Mouse (Mus musculus): ENCODE measurements around the gene Arhgef15. TPM values are rescaled to one million over a fixed set of nuclear protein-coding genes. Genes with fewer than 3 reads are reported as not detected.

Gene Arhgef15
- polyA plus RNA-seq, 1 experiment from 2014 or later, result 25.3 TPM

GRCm38 (mm10) chr11:68900519-68901350 is 56.5 kb downstream of the Arhgef15 start:
- no peaks in the 10 kb centered on the region for H3K27me3 ChIP-seq
- H3K9ac ChIP-seq, result peak overlapping the region; percentile 25
- peak; percentile 6; the same call in 1 of the 2 replicates for ATAC-seq (ENCODE audit: low FRiP score, low read depth)
- H3K4me2 ChIP-seq, result peak overlapping the region; percentile 57
- peaks cover 17% of the 10 kb centered on the region for H3K4me1 ChIP-seq (replicated peaks)
- H3K27ac ChIP-seq (replicated peaks), result no peak overlapping the region
- H3K9me3 ChIP-seq, result no peaks in the 10 kb centered on the region
- WGBS, result 26% methylated on average over 31 of the region's 31 CpGs
- H3K4me3 ChIP-seq, result peak overlapping the region; percentile 73
- H3K36me3 ChIP-seq, result peaks cover 31% of the 10 kb centered on the region

GRCm38 (mm10) chr11:68899815-68900214 is 57.5 kb downstream of the Arhgef15 start:
- no peak overlapping the region for H3K9ac ChIP-seq
- no peak overlapping the region for H3K4me2 ChIP-seq
- peaks cover 22% of the 10 kb centered on the region for H3K36me3 ChIP-seq
- H3K27ac ChIP-seq (replicated peaks), result no peak overlapping the region
- no peak for ATAC-seq (ENCODE audit: low FRiP score, low read depth)
- H3K4me1 ChIP-seq (replicated peaks), result peaks cover 13% of the 10 kb centered on the region
- 89% methylated on average over 8 of the region's 8 CpGs for WGBS
- H3K27me3 ChIP-seq, result no peaks in the 10 kb centered on the region
- H3K9me3 ChIP-seq, result no peaks in the 10 kb centered on the region
- no peak overlapping the region for H3K4me3 ChIP-seq

GRCm38 (mm10) chr11:68898790-68899189 is 58.5 kb downstream of the Arhgef15 start:
- Histone ChIP-seq H3K36me3 (peaks cover 12% of the 10 kb centered on the region), H3K4me1 (replicated peaks) (peaks cover 13% of the 10 kb centered on the region), H3K9ac (no peak overlapping the region), H3K9me3 (no peaks in the 10 kb centered on the region), H3K27ac (replicated peaks) (no peak overlapping the region), H3K4me3 (no peak overlapping the region), H3K27me3 (no peaks in the 10 kb centered on the region), H3K4me2 (no peak overlapping the region)
- ATAC-seq (ENCODE audit: low FRiP score, low read depth), result no peak
- 87% methylated on average over 6 of the region's 6 CpGs for WGBS

GRCm38 (mm10) chr11:68897838-68898237 is 59.4 kb downstream of the Arhgef15 start:
- Histone ChIP-seq H3K36me3 (peaks cover 2% of the 10 kb centered on the region; the same call in 1 of the 2 replicates), H3K27me3 (no peaks in the 10 kb centered on the region), H3K9me3 (no peaks in the 10 kb centered on the region), H3K4me3 (no peak overlapping the region), H3K4me2 (no peak overlapping the region), H3K9ac (no peak overlapping the region), H3K4me1 (replicated peaks) (peaks cover 9% of the 10 kb centered on the region), H3K27ac (replicated peaks) (no peak overlapping the region)
- 74% methylated on average over 6 of the region's 6 CpGs for WGBS
- no peak for ATAC-seq (ENCODE audit: low FRiP score, low read depth)

GRCm38 (mm10) chr11:68897120-68897519 is 60.2 kb downstream of the Arhgef15 start:
- no peak for ATAC-seq (ENCODE audit: low FRiP score, low read depth)
- Histone ChIP-seq H3K4me2 (no peak overlapping the region), H3K9ac (no peak overlapping the region), H3K4me1 (replicated peaks) (peaks cover 3% of the 10 kb centered on the region; the same call in 1 of the 2 replicates), H3K4me3 (no peak overlapping the region), H3K27me3 (no peaks in the 10 kb centered on the region), H3K9me3 (no peaks in the 10 kb centered on the region), H3K36me3 (no peaks in the 10 kb centered on the region), H3K27ac (replicated peaks) (no peak overlapping the region)
- 44% methylated on average over 4 of the region's 4 CpGs for WGBS

- Histone ChIP-seq H3K4me1 (replicated peaks) (peaks cover 3% of the 10 kb centered on the region; the same call in 1 of the 2 replicates), H3K4me2 (no peak overlapping the region), H3K9ac (no peak overlapping the region), H3K9me3 (no peaks in the 10 kb centered on the region), H3K36me3 (no peaks in the 10 kb centered on the region), H3K27ac (replicated peaks) (no peak overlapping the region), H3K4me3 (no peak overlapping the region), H3K27me3 (no peaks in the 10 kb centered on the region)
- no peak for ATAC-seq (ENCODE audit: low FRiP score, low read depth)
- 96% methylated on average over 5 of the region's 5 CpGs for WGBS
These were observed 61.0 kb downstream of the Arhgef15 start for GRCm38 (mm10) chr11:68896247-68896646.

GRCm38 (mm10) chr11:68893911-68894464 is 63.3 kb downstream of the Arhgef15 start:
- Histone ChIP-seq H3K4me2 (no peak overlapping the region), H3K27ac (replicated peaks) (no peak overlapping the region), H3K36me3 (no peaks in the 10 kb centered on the region), H3K4me3 (no peak overlapping the region), H3K27me3 (no peaks in the 10 kb centered on the region), H3K9ac (no peak overlapping the region), H3K9me3 (no peaks in the 10 kb centered on the region), H3K4me1 (replicated peaks) (no peaks in the 10 kb centered on the region)
- ATAC-seq (ENCODE audit: low FRiP score, low read depth), result no peak
- WGBS, result 74% methylated on average over 12 of the region's 12 CpGs

Small RNAs within 50 kb of the gene (microRNA-seq; reads per million reads assigned to microRNA genes)
- 4.8 reads per million, percentile 20 among the genes with 10 or more reads in this experiment for gene Mir3062

Other genes starting within 250 kb of the Arhgef15 start
- gene Ndel1, start 85.6 kb downstream of the Arhgef15 start, polyA plus RNA-seq (2015; fragmentation: Nextera tagmentation; extraction: Ambion mirVana), result 103 and 105 TPM in 2 replicates
- not detected in 2 replicates for gene Rnf222, start 68.9 kb downstream of the Arhgef15 start, polyA plus RNA-seq (2015; fragmentation: Nextera tagmentation; extraction: Ambion mirVana)
- 557 and 622 TPM in 2 replicates for gene Rpl26, start 55.9 kb downstream of the Arhgef15 start, polyA plus RNA-seq (2015; fragmentation: Nextera tagmentation; extraction: Ambion mirVana)
- 0.60 and 1.2 TPM in 2 replicates for gene Odf4, start 30.4 kb downstream of the Arhgef15 start, polyA plus RNA-seq (2015; fragmentation: Nextera tagmentation; extraction: Ambion mirVana)
- 1.7 and 2.1 TPM in 2 replicates for gene Slc25a35, start 10.7 kb upstream of the Arhgef15 start, polyA plus RNA-seq (2015; fragmentation: Nextera tagmentation; extraction: Ambion mirVana)
- gene Rangrf, start 17.7 kb upstream of the Arhgef15 start, polyA plus RNA-seq (2015; fragmentation: Nextera tagmentation; extraction: Ambion mirVana), result 29.8 and 34.3 TPM in 2 replicates
- 17.6 and 19.0 TPM in 2 replicates for gene Pfas, start 51.0 kb upstream of the Arhgef15 start, polyA plus RNA-seq (2015; fragmentation: Nextera tagmentation; extraction: Ambion mirVana)
- 56.4 and 71.2 TPM in 2 replicates for gene Ctc1, start 58.4 kb upstream of the Arhgef15 start, polyA plus RNA-seq (2015; fragmentation: Nextera tagmentation; extraction: Ambion mirVana)
- gene Aurkb, start 88.2 kb upstream of the Arhgef15 start, polyA plus RNA-seq (2015; fragmentation: Nextera tagmentation; extraction: Ambion mirVana), result 28.6 and 36.1 TPM in 2 replicates
- gene Borcs6, start 102.2 kb upstream of the Arhgef15 start, polyA plus RNA-seq (2015; fragmentation: Nextera tagmentation; extraction: Ambion mirVana), result 22.1 and 23.1 TPM in 2 replicates
- 36.6 and 41.7 TPM in 2 replicates for gene Tmem107, start 113.3 kb upstream of the Arhgef15 start, polyA plus RNA-seq (2015; fragmentation: Nextera tagmentation; extraction: Ambion mirVana)
- 317 and 437 TPM in 2 replicates for gene Vamp2, start 131.0 kb upstream of the Arhgef15 start, polyA plus RNA-seq (2015; fragmentation: Nextera tagmentation; extraction: Ambion mirVana)
- gene Per1, start 137.7 kb upstream of the Arhgef15 start, polyA plus RNA-seq (2015; fragmentation: Nextera tagmentation; extraction: Ambion mirVana), result 10.0 and 10.1 TPM in 2 replicates
- 0.87 and 0.98 TPM in 2 replicates for gene Hes7, start 162.9 kb upstream of the Arhgef15 start, polyA plus RNA-seq (2015; fragmentation: Nextera tagmentation; extraction: Ambion mirVana)
- gene 9130213A22Rik, start 165.1 kb upstream of the Arhgef15 start, polyA plus RNA-seq (2015; fragmentation: Nextera tagmentation; extraction: Ambion mirVana), result 0.40 and 0.42 TPM in 2 replicates
- 4.7 and 6.5 TPM in 2 replicates for gene Aloxe3, start 168.4 kb upstream of the Arhgef15 start, polyA plus RNA-seq (2015; fragmentation: Nextera tagmentation; extraction: Ambion mirVana)
- 0.35 and 0.72 TPM in 2 replicates for gene Alox12b, start 199.5 kb upstream of the Arhgef15 start, polyA plus RNA-seq (2015; fragmentation: Nextera tagmentation; extraction: Ambion mirVana)
- 0.34 and 0.44 TPM in 2 replicates for gene Alox8, start 240.4 kb upstream of the Arhgef15 start, polyA plus RNA-seq (2015; fragmentation: Nextera tagmentation; extraction: Ambion mirVana)